Mouse (Mus musculus) limb, embryonic 10.5 days (tissue): ENCODE measurements around the gene Slc16a9. TPM values are rescaled to one million over a fixed set of nuclear protein-coding genes. Genes with fewer than 3 reads are reported as not detected.

Experiments
- DNase-seq: peaks from one replicate; pipeline ENCODE4 v3.0.0-alpha.2; 2017; ENCODE audit warnings: low spot score
- H3K27ac ChIP-seq: fragments of 300-500 bp; sonication (generic); 2 replicates; pipeline ENCODE4 v1.5.1; 2016; ENCODE audit warnings: mild to moderate bottlenecking
- H3K27me3 ChIP-seq: fragments of 300-500 bp; sonication (generic); 2 replicates; pipeline ENCODE4 v1.6.1; 2016; ENCODE audit warnings: low read depth, mild to moderate bottlenecking; ENCODE audit not compliant: poor library complexity, severe bottlenecking
- H3K36me3 ChIP-seq: fragments of 300-500 bp; sonication (generic); 2 replicates; pipeline ENCODE4 v1.6.1; 2016; ENCODE audit warnings: mild to moderate bottlenecking, moderate library complexity
- H3K4me1 ChIP-seq: fragments of 300-500 bp; sonication (generic); 2 replicates; pipeline ENCODE4 v1.6.1; 2016
- H3K4me3 ChIP-seq: fragments of 300-500 bp; sonication (generic); 2 replicates; pipeline ENCODE4 v1.5.1; 2016; ENCODE audit warnings: mild to moderate bottlenecking, moderate library complexity
- H3K9me3 ChIP-seq: fragments of 300-500 bp; sonication (generic); replicated peaks from 2 replicates; pipeline ENCODE4 v1.6.1; 2016; ENCODE audit warnings: mild to moderate bottlenecking
- WGBS: fragments of 180-500 bp; shearing (Covaris S2); methylation state at CpG from one replicate; pipeline ENCODE4 v1.1.7; 2016; 5-methylcytosine and 5-hydroxymethylcytosine counted together
- polyA plus RNA-seq: library from polyadenylated mRNA; unstranded; fragments of >200 nt; fragmentation: Nextera tagmentation; extraction: Ambion mirVana; gene quantifications from 2 replicates; pipeline ENCODE4 v1.2.1, GENCODE M21; 2016

The Slc16a9 gene
- polyA plus RNA-seq, 1 experiment from 2014 or later, result 0.28 TPM

- Histone ChIP-seq H3K4me3 (no peak overlapping the region), H3K27me3 (no peaks in the 10 kb centered on the region), H3K36me3 (no peaks in the 10 kb centered on the region), H3K4me1 (no peaks in the 10 kb centered on the region), H3K9me3 (no peaks in the 10 kb centered on the region), H3K27ac (no peak overlapping the region)
- peak; percentile 44 for DNase-seq
- 8% methylated on average over 3 of the region's 3 CpGs for WGBS
Observed at GRCm38 (mm10) chr10:70318630-70319029, 73.7 kb downstream of the Slc16a9 start.

GRCm38 (mm10) chr10:70325518-70325917 is 80.6 kb downstream of the Slc16a9 start:
- Histone ChIP-seq H3K27ac (no peak overlapping the region), H3K36me3 (no peaks in the 10 kb centered on the region), H3K4me1 (0 out of 2 replicates have a peak, but pooled peaks cover 3% of the 10 kb centered on the region), H3K27me3 (no peaks in the 10 kb centered on the region), H3K4me3 (no peak overlapping the region), H3K9me3 (no peaks in the 10 kb centered on the region)
- no peak for DNase-seq
- 26% methylated on average over 2 of the region's 2 CpGs for WGBS

GRCm38 (mm10) chr10:70327331-70327730 is 82.4 kb downstream of the Slc16a9 start:
- H3K9me3 ChIP-seq, result no peaks in the 10 kb centered on the region
- H3K4me1 ChIP-seq, result 0 out of 2 replicates have a peak, but pooled peaks cover 3% of the 10 kb centered on the region
- H3K4me3 ChIP-seq, result no peak overlapping the region
- 91% methylated on average over 6 of the region's 6 CpGs for WGBS
- H3K36me3 ChIP-seq, result no peaks in the 10 kb centered on the region
- H3K27ac ChIP-seq, result no peak overlapping the region
- no peak for DNase-seq
- no peaks in the 10 kb centered on the region for H3K27me3 ChIP-seq

GRCm38 (mm10) chr10:70328139-70328538 is 83.2 kb downstream of the Slc16a9 start:
- DNase-seq, result no peak
- 86% methylated on average over 9 of the region's 9 CpGs for WGBS
- 0 out of 2 replicates have a peak, but pooled peaks cover 3% of the 10 kb centered on the region for H3K4me1 ChIP-seq

More at GRCm38 (mm10) chr10:70328139-70328538, 83.2 kb downstream of the Slc16a9 start:
- no peaks in the 10 kb centered on the region for H3K9me3 ChIP-seq
- no peaks in the 10 kb centered on the region for H3K27me3 ChIP-seq
- no peak overlapping the region for H3K27ac ChIP-seq
- no peak overlapping the region for H3K4me3 ChIP-seq
- no peaks in the 10 kb centered on the region for H3K36me3 ChIP-seq

Other genes with a start within 250 kb of the Slc16a9 start
- 15.6 and 15.8 TPM in 2 replicates for gene Ccdc6, start 148.0 kb upstream of the Slc16a9 start, polyA plus RNA-seq
- gene Mrln, start 40.4 kb upstream of the Slc16a9 start, polyA plus RNA-seq, result 0.39 and 2.9 TPM in 2 replicates
- 5.2 and 7.8 TPM in 2 replicates for gene Fam13c, start 195.4 kb downstream of the Slc16a9 start, polyA plus RNA-seq